Mouse (Mus musculus) c-Kit-negative CD71-positive TER-119-positive erythroid progenitor cells, embryonic 14.5 days (primary cell): ENCODE measurements around the gene Olfr223.
"Not testable (repeated sequence)": the region's sequence is repeated elsewhere in the genome, so short reads cannot be mapped to it uniquely, and the experiment has no call there.

Experiments used
- DNase-seq: peaks from one replicate; pipeline ENCODE4 v3.0.0-alpha.2; 2013; ENCODE audit warnings: low read depth, low spot score

Olfr223 gene

GRCm38 (mm10) chr11:59596950-59597349, 3.9 kb upstream of the Olfr223 start:
- no peak for DNase-seq

DNA sequence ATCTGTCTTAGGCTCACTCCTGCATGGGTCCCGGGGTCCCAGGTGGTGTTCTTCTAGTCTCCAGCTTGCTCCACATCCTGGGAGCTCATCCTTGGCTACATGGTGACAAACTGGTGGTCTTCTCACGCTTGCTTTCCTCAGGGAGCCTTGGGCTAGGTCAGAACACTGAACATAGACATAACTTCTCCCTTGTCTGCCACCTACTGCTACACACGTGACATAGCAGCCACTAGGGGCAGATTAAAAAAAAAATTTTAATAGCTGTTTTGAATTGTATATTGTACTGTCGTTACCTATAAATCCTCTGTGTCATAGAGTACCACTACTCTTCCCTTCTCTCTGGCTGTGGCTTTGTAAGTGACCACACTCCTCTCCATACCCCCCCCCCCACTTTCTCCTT, 3.0 kb upstream of the Olfr223 start:
- no peak for DNase-seq

DNA sequence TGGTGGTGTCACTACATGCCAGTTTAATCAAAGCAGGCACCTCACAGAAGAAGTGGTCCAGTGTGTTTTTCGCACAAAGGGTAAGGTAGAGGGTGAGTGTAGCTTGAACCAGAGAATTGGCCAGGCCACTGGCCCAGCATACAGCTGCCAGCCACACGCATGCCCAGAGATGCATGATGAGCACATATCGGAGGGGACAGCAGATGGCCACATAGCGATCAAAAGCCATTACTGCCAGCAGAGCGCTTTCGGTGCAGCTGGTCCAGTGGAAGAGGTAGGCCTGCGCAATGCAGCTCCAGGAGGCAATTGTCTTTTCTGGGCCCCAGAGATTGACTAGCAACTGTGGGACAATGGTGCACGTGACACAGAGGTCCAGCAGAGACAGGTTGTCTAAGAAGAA, 3.6 kb downstream of the Olfr223 start:
- DNase-seq = no peak

- DNase-seq = no peak
These were observed 8.6 kb downstream of the Olfr223 start for GRCm38 (mm10) chr11:59584539-59584938.

- not testable (repeated sequence) for DNase-seq
These were observed 17.0 kb downstream of the Olfr223 start, which contains the start of gene Olfr222 for GRCm38 (mm10) chr11:59576135-59576534. Gene Olfr222 (minus strand): TSS chr11:59576235.

DNA sequence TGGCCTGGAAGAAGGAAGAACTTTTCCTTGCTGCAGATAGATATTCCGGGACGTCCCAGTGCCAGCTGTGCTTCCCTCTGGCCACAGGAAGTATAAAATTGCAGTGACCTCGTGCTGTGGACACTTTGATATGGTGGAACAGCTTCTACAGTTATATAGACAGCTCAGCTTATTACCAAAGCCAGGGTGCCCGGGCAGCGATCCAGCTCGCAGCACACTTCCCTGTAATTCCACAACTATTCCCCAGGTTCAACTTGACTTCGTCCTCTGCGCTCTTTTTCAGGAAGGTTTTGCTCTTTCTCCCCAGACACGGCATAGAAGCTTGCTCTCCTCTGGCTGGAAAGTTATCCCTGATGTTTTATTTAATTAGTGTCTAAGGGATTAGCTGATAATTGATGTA, 17.4 kb downstream of the Olfr223 start:
- no peak for DNase-seq

- no peak for DNase-seq
These were observed 23.8 kb downstream of the Olfr223 start for GRCm38 (mm10) chr11:59569306-59569705.

DNA sequence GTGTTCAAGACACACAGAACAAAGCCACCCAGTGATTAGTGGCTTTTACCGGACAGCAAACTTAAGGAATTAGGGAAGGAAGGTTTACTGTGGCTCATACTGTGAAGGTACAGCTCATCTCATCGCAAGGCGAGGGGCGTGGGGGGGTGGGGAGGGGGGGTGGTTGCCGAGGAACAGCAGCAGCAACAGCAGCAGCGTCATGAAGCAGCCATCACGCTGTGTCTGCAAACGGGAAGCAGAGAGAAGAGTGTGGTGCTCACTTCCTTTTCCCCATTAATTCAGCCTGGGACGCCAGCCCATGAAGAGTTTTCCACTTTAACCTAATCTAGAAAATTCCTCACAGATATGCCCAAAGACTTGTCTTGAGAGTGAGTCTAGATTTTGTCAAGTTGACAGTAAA, 30.3 kb downstream of the Olfr223 start:
- DNase-seq = no peak

GRCm38 (mm10) chr11:59562336-59562735, 30.8 kb downstream of the Olfr223 start:
- DNase-seq = no peak

- no peak for DNase-seq
These were observed 32.2 kb downstream of the Olfr223 start for GRCm38 (mm10) chr11:59560906-59561305.

- DNase-seq = no peak
These were observed 38.6 kb downstream of the Olfr223 start for GRCm38 (mm10) chr11:59554535-59554934.

- no peak for DNase-seq
These were observed 39.0 kb downstream of the Olfr223 start for GRCm38 (mm10) chr11:59554127-59554526.

DNA sequence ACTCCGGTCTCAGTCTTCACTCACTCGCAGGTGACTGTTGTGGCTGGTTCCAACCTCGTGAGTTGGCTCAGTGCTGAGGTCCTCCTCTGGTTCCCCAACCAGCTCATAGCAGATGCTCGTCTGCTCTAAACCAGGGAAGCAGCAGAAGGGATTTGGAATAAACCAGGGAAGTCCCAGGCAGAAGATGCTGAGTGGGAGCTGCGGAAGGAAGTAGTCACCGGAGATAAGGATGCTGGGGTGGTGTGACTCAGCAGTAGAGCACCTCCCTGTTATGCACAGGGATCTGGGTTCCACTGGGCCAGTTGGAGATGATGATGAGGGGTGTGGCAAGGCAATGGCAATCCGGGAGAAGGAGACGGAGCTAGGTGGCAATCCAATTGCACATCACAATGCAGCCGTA, 49.1 kb downstream of the Olfr223 start:
- no peak for DNase-seq

GRCm38 (mm10) chr11:59543376-59543775, 49.7 kb downstream of the Olfr223 start:
- DNase-seq = no peak

- no peak for DNase-seq
These were observed 50.6 kb downstream of the Olfr223 start for GRCm38 (mm10) chr11:59542442-59542841.

DNA sequence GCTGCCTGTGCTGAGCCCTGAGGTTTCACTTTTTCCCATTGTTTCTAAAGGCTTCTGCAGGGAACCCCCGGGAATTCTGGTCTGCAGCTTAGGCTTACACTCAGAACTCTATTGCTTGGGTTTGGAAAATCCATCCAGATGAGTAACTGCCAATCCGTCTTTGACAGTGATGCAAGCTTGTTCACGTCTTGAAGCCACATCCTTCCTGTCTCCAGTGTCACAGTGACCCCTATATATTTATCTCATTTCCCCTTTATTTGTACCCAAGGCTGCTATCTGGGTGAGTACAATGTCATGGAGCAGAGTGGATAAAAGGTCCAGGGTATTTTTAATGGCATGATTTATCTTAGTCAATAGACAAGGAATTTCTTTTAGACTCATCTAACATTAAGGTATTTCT, 51.8 kb downstream of the Olfr223 start, which contains the start of gene Nlrp3:
Nlrp3 (plus strand) TSS at position 245 of the 400 bp plus-strand sequence.
- DNase-seq = no peak

DNA sequence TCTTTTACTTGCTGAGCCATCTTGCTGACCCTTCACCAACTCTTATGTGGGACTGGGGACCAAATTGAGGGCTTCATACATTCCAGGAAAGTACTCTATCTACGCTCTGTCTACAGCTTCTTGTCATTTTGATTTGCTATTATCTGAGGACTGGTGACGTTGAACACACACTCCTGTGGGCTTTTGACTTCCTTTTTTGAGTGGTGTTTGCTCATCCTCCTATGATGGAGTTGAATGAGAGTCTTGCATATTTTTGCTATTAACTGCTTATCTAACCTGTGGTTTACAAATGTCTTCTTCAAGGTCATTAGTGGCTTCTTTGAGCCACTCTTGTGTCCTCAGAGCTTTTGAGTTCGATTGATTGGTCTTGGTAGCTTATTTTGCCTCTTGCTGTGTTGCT, 53.0 kb downstream of the Olfr223 start:
- DNase-seq = no peak
